Mouse (Mus musculus): ENCODE measurements around the gene Vdac1.

The Vdac1 gene

DNA sequence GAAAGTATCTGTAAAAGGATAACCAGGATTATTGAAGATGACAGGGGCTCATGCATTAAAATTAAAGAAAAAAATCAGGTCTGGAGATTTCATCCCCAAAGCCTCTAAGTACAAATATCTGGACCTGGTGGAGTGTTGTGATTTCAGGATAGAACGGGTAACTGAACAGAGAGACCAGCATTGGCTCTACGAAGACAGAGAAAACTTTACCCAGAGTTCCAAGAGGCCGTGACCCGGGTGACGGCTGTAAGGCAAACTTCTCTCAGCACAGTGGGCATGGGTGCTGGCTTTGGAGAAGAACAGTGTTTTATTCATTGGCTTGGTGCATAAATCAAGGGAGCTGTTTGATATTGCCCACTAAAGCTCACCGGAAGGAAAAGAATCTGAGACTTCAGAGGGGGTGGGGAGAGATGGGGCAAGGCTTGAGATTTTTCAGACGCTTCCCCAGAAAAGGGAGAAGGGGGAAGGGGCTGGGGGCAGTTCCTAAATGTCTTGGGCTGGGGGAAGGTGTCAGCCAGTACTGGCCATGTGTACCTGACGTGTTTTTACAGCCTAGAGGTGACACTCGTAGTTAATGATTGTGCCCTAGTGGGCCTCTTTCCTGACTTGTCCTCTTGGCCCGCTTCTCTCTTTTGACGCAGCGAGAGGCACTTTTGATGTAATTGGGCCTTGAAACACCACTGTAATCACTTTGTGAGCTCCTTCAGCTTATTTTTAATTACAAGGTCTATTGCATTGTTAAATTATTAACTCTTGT lies 59.8 kb downstream of the Vdac1 start:
- no peak for DNase-seq (ENCODE audit: low read depth)

GRCm38 (mm10) chr11:52421053-52421778 lies 60.6 kb downstream of the Vdac1 start:
- DNase-seq (ENCODE audit: low read depth) = peak; percentile 83

DNA sequence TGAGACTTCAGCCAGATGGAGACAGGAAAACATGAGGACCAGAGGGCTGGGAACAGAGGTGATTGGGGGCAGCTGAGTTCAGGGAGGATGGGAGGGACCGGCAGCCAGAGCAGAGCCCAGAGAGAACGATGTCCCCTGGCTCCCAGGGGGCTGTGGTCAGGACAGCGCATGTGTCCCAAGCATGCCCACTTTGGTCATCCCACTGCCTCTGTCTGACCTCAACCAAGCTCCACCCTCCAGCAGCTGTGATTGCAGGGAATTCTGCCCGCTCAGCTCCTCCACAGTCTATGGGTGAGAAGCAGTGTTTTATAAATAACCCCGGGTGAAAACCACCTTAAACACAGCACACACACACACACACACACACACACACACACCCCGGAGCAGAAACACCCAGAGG lies 68.8 kb downstream of the Vdac1 start:
- DNase-seq (ENCODE audit: low read depth) = no peak

GRCm38 (mm10) chr11:52431594-52431993 lies 70.9 kb downstream of the Vdac1 start:
- no peak for DNase-seq (ENCODE audit: low read depth)

- no peak for DNase-seq (ENCODE audit: low read depth)
Observed at GRCm38 (mm10) chr11:52432148-52432547, 71.5 kb downstream of the Vdac1 start.

GRCm38 (mm10) chr11:52433076-52433796 lies 72.6 kb downstream of the Vdac1 start:
- no peak for DNase-seq (ENCODE audit: low read depth)

GRCm38 (mm10) chr11:52433797-52434195 lies 73.1 kb downstream of the Vdac1 start:
- no peak for DNase-seq (ENCODE audit: low read depth)

- DNase-seq (ENCODE audit: low read depth) = no peak
Observed at GRCm38 (mm10) chr11:52435466-52435865, 74.8 kb downstream of the Vdac1 start.

GRCm38 (mm10) chr11:52437123-52437522 lies 76.5 kb downstream of the Vdac1 start:
- DNase-seq (ENCODE audit: low read depth) = no peak
